Mouse (Mus musculus): ENCODE measurements around the gene Abi1. TPM values are rescaled to one million over a fixed set of nuclear protein-coding genes. Genes with fewer than 3 reads are reported as not detected.
A peak's percentile ranks its signal among the peaks of the same experiment; 100 is the strongest.
"Not testable (repeated sequence)": the region's sequence is repeated elsewhere in the genome, so short reads cannot be mapped to it uniquely, and the experiment has no call there.

The Abi1 gene
- polyA plus RNA-seq, 1 experiment from 2014 or later: 51.5 TPM

GRCm38 (mm10) chr2:23015335-23015734, 24.7 kb downstream of the Abi1 start:
- Histone ChIP-seq H3K4me3 (ENCODE audit: low read depth, low read length) (no peak overlapping the region), H3K9me3 (ENCODE audit: low read length) (no peaks in the 10 kb centered on the region), H3K4me1 (ENCODE audit: insufficient read depth, low read depth, low read length) (peaks cover 20% of the 10 kb centered on the region; the same call in 1 of the 2 replicates), H3K36me3 (ENCODE audit: insufficient read depth, low read length) (no peaks in the 10 kb centered on the region), H3K4me2 (replicated peaks; ENCODE audit: low read depth, low read length) (peak overlapping the region; percentile 37; the same call in 1 of the 2 replicates), H3K27me3 (replicated peaks; ENCODE audit: insufficient read depth, low read length) (no peaks in the 10 kb centered on the region), H3K27ac (ENCODE audit: low read length) (peak overlapping the region; percentile 64), H3K9ac (replicated peaks; ENCODE audit: low read depth) (no peak overlapping the region)
- TF ChIP-seq CTCF (IDR thresholded peaks at IDR 0.05) (no peak), EP300 (IDR thresholded peaks at IDR 0.05) (no peak)
- WGBS: 48% methylated on average over 18 of the region's 18 CpGs
- DNase-seq (ENCODE audit: low spot score) (no peak), ATAC-seq (peak; percentile 13; the same call in 1 of the 2 replicates)

- not testable (repeated sequence) for H3K9ac ChIP-seq (replicated peaks; ENCODE audit: low read depth); H3K9me3 ChIP-seq (ENCODE audit: low read length); H3K4me3 ChIP-seq (ENCODE audit: low read depth, low read length); H3K27me3 ChIP-seq (replicated peaks; ENCODE audit: insufficient read depth, low read length); H3K36me3 ChIP-seq (ENCODE audit: insufficient read depth, low read length)
- H3K27ac ChIP-seq (ENCODE audit: low read length): peak overlapping the region; percentile 64
- DNase-seq (ENCODE audit: low spot score): peak; percentile 73
- ATAC-seq: peak; percentile 90
- H3K4me2 ChIP-seq (replicated peaks; ENCODE audit: low read depth, low read length): peak overlapping the region; percentile 37; the same call in 1 of the 2 replicates
- WGBS: 41% methylated on average over 2 of the region's 3 CpGs
- peaks cover 20% of the 10 kb centered on the region; the same call in 1 of the 2 replicates for H3K4me1 ChIP-seq (ENCODE audit: insufficient read depth, low read depth, low read length)
Measured at GRCm38 (mm10) chr2:23014935-23015334, 25.1 kb downstream of the Abi1 start.

GRCm38 (mm10) chr2:23008256-23008655, 31.8 kb downstream of the Abi1 start:
- H3K4me3 ChIP-seq (ENCODE audit: low read depth, low read length): no peak overlapping the region
- no peak overlapping the region for H3K4me2 ChIP-seq (replicated peaks; ENCODE audit: low read depth, low read length)
- H3K36me3 ChIP-seq (ENCODE audit: insufficient read depth, low read length): no peaks in the 10 kb centered on the region
- no peak for DNase-seq (ENCODE audit: low spot score)
- H3K4me1 ChIP-seq (ENCODE audit: insufficient read depth, low read depth, low read length): 0 out of 2 replicates have a peak, but pooled peaks cover 2% of the 10 kb centered on the region
- 83% methylated on average over 1 of the region's 1 CpGs for WGBS
- no peak overlapping the region for H3K27ac ChIP-seq (ENCODE audit: low read length)
- H3K9ac ChIP-seq (replicated peaks; ENCODE audit: low read depth): no peak overlapping the region
- no peaks in the 10 kb centered on the region for H3K27me3 ChIP-seq (replicated peaks; ENCODE audit: insufficient read depth, low read length)
- TF ChIP-seq EP300 (IDR thresholded peaks at IDR 0.05) (no peak), CTCF (IDR thresholded peaks at IDR 0.05) (no peak)
- ATAC-seq: peak; percentile 33; the same call in 1 of the 2 replicates
- H3K9me3 ChIP-seq (ENCODE audit: low read length): no peaks in the 10 kb centered on the region

- no peak for ATAC-seq
- Histone ChIP-seq H3K4me2 (replicated peaks; ENCODE audit: low read depth, low read length) (no peak overlapping the region), H3K9ac (replicated peaks; ENCODE audit: low read depth) (no peak overlapping the region), H3K27ac (ENCODE audit: low read length) (no peak overlapping the region), H3K36me3 (ENCODE audit: insufficient read depth, low read length) (no peaks in the 10 kb centered on the region), H3K9me3 (ENCODE audit: low read length) (no peaks in the 10 kb centered on the region), H3K27me3 (replicated peaks; ENCODE audit: insufficient read depth, low read length) (no peaks in the 10 kb centered on the region), H3K4me3 (ENCODE audit: low read depth, low read length) (no peak overlapping the region), H3K4me1 (ENCODE audit: insufficient read depth, low read depth, low read length) (0 out of 2 replicates have a peak, but pooled peaks cover 2% of the 10 kb centered on the region)
- peak; percentile 33; the same call in 1 of the 2 replicates for TF ChIP-seq CTCF (IDR thresholded peaks at IDR 0.05)
- no peak for TF ChIP-seq EP300 (IDR thresholded peaks at IDR 0.05)
- DNase-seq (ENCODE audit: low spot score): no peak
- 87% methylated on average over 7 of the region's 7 CpGs for WGBS
Measured at GRCm38 (mm10) chr2:23007577-23007976, 32.5 kb downstream of the Abi1 start.

GRCm38 (mm10) chr2:23007149-23007548, 32.9 kb downstream of the Abi1 start:
- Histone ChIP-seq H3K9me3 (ENCODE audit: low read length) (no peaks in the 10 kb centered on the region), H3K27ac (ENCODE audit: low read length) (0 out of 2 replicates have a peak overlapping the region, but pooled peaks have one; percentile 14), H3K27me3 (replicated peaks; ENCODE audit: insufficient read depth, low read length) (no peaks in the 10 kb centered on the region), H3K36me3 (ENCODE audit: insufficient read depth, low read length) (no peaks in the 10 kb centered on the region), H3K9ac (replicated peaks; ENCODE audit: low read depth) (no peak overlapping the region), H3K4me1 (ENCODE audit: insufficient read depth, low read depth, low read length) (0 out of 2 replicates have a peak, but pooled peaks cover 2% of the 10 kb centered on the region), H3K4me2 (replicated peaks; ENCODE audit: low read depth, low read length) (no peak overlapping the region), H3K4me3 (ENCODE audit: low read depth, low read length) (no peak overlapping the region)
- no peak for TF ChIP-seq CTCF (IDR thresholded peaks at IDR 0.05)
- TF ChIP-seq EP300 (IDR thresholded peaks at IDR 0.05): no peak
- WGBS: 77% methylated on average over 2 of the region's 2 CpGs
- ATAC-seq (no peak), DNase-seq (ENCODE audit: low spot score) (no peak)

GRCm38 (mm10) chr2:23006219-23006618, 33.8 kb downstream of the Abi1 start:
- DNase-seq (ENCODE audit: low spot score) (no peak), ATAC-seq (peak; percentile 61)
- Histone ChIP-seq H3K4me1 (ENCODE audit: insufficient read depth, low read depth, low read length) (0 out of 2 replicates have a peak, but pooled peaks cover 2% of the 10 kb centered on the region), H3K4me3 (ENCODE audit: low read depth, low read length) (no peak overlapping the region), H3K27ac (ENCODE audit: low read length) (peak overlapping the region; percentile 1; the same call in 1 of the 2 replicates), H3K9ac (replicated peaks; ENCODE audit: low read depth) (no peak overlapping the region), H3K9me3 (ENCODE audit: low read length) (no peaks in the 10 kb centered on the region), H3K27me3 (replicated peaks; ENCODE audit: insufficient read depth, low read length) (no peaks in the 10 kb centered on the region), H3K4me2 (replicated peaks; ENCODE audit: low read depth, low read length) (no peak overlapping the region), H3K36me3 (ENCODE audit: insufficient read depth, low read length) (no peaks in the 10 kb centered on the region)
- WGBS: 45% methylated on average over 6 of the region's 6 CpGs
- TF ChIP-seq EP300 (IDR thresholded peaks at IDR 0.05) (no peak), CTCF (IDR thresholded peaks at IDR 0.05) (no peak)
